Mouse (Mus musculus) embryonic fibroblast, embryonic 13.5 days (primary cell): Measurements from ENCODE around the gene Myo9a.
A peak's percentile ranks its signal among the peaks of the same experiment; 100 is the strongest.

Source experiments
- CTCF ChIP-seq: IDR thresholded peaks from 2 replicates; pipeline ENCODE4 v1.5.1; 2011; ENCODE audit warnings: mild to moderate bottlenecking, control low read depth, low read length, moderate library complexity, borderline replicate concordance; ENCODE audit not compliant: insufficient read depth
- POLR2A ChIP-seq: IDR thresholded peaks from 2 replicates; pipeline ENCODE4 v1.6.1; 2011; ENCODE audit warnings: low read depth, mild to moderate bottlenecking, control low read depth, low read length, moderate library complexity

DNA sequence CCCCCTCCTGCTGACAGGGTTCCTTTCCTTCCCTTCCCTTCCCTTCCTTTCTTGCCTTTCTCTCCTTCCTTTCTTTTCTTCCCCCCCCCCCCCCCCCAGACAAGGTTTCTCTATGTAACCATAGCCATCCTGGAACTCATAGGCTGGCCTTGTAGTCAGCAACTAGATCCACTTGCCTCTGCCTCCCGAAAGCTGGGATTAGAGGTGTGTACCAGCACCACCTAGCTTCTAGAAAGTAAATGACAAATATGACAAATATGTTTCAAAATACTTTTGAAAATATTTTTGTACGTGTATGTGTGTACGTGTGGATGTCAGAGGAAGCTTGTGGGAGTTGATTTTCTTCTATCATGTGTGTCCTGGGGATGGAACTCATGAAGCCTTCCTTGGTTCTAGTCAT lies 9.8 kb downstream of the Myo9a start:
- no peak for TF ChIP-seq POLR2A
- peak; percentile 14; the same call in 1 of the 2 replicates for TF ChIP-seq CTCF
